Mouse (Mus musculus) right cerebral cortex, postnatal 36 days (tissue): ENCODE data around the gene Spata2l.
A peak's percentile ranks its signal among the peaks of the same experiment; 100 is the strongest.
"Not testable (repeated sequence)": the region's sequence is repeated elsewhere in the genome, so short reads cannot be mapped to it uniquely, and the experiment has no call there.

Source experiments
- DNase-seq, 2 experiments: peaks; one replicate each; pipeline ENCODE4 v3.0.0; 2022; ENCODE audit warnings: low spot score in 2 of 2, mixed read lengths in 1 of 2

Spata2l gene

GRCm38 (mm10) chr8:123247748-123248147 is 11.7 kb upstream of the Spata2l start:
- DNase-seq, result no peak

- DNase-seq, result no peak
Measured at GRCm38 (mm10) chr8:123245543-123245942, 9.5 kb upstream of the Spata2l start.

- no peak for DNase-seq
Measured at GRCm38 (mm10) chr8:123244382-123244781, 8.3 kb upstream of the Spata2l start.

- DNase-seq, result no peak
Measured at GRCm38 (mm10) chr8:123243053-123243452, 7.0 kb upstream of the Spata2l start.

GRCm38 (mm10) chr8:123242107-123242923 is 6.3 kb upstream of the Spata2l start:
- no peak for DNase-seq

- no peak for DNase-seq
Measured at GRCm38 (mm10) chr8:123239398-123239797, 3.4 kb upstream of the Spata2l start.

GRCm38 (mm10) chr8:123234918-123235519 is 1.0 kb downstream of the Spata2l start:
- peak; percentile 82 to 91 for DNase-seq

- no peak for DNase-seq
Measured at GRCm38 (mm10) chr8:123233760-123234159, 2.3 kb downstream of the Spata2l start.

GRCm38 (mm10) chr8:123233300-123233699 is 2.7 kb downstream of the Spata2l start:
- no peak for DNase-seq

- no peak for DNase-seq
Measured at GRCm38 (mm10) chr8:123232553-123232952, 3.5 kb downstream of the Spata2l start.

GRCm38 (mm10) chr8:123231742-123232141 is 4.3 kb downstream of the Spata2l start:
- DNase-seq, result no peak

- DNase-seq, result not testable (repeated sequence)
Measured at GRCm38 (mm10) chr8:123230326-123230725, 5.7 kb downstream of the Spata2l start.

- DNase-seq, result peak in 1 of 2 experiments; percentile 62
Measured at GRCm38 (mm10) chr8:123228416-123228815, 7.6 kb downstream of the Spata2l start.

- peak; percentile 91 for DNase-seq
Measured at GRCm38 (mm10) chr8:123224278-123225266, 11.5 kb downstream of the Spata2l start, which contains the start of gene Cdk10. Cdk10 (plus strand) TSS chr8:123224842.

GRCm38 (mm10) chr8:123220917-123221316 is 15.1 kb downstream of the Spata2l start:
- DNase-seq, result no peak

GRCm38 (mm10) chr8:123215430-123215829 is 20.6 kb downstream of the Spata2l start:
- DNase-seq, result no peak

GRCm38 (mm10) chr8:123213118-123213772 is 22.8 kb downstream of the Spata2l start:
- no peak for DNase-seq

GRCm38 (mm10) chr8:123212321-123213117 is 23.5 kb downstream of the Spata2l start, which contains the start of the genes Chmp1a and Spata33:
Chmp1a (minus strand) TSS chr8:123212763.
Spata33 (plus strand) TSS chr8:123212832.
- DNase-seq, result peak; percentile 83 to 85

GRCm38 (mm10) chr8:123211876-123212275 is 24.2 kb downstream of the Spata2l start:
- no peak for DNase-seq

- DNase-seq, result no peak
Measured at GRCm38 (mm10) chr8:123203571-123203970, 32.5 kb downstream of the Spata2l start.
